Mouse (Mus musculus) spleen, adult 2 months (tissue): ENCODE measurements around the gene Parp8.

Experiments
- CTCF ChIP-seq: fragments of 200-500 bp; IDR thresholded peaks from 2 replicates; pipeline ENCODE4 v1.5.1; 2011; ENCODE audit warnings: mild to moderate bottlenecking, inconsistent platforms; ENCODE audit not compliant: insufficient read depth, insufficient read length, insufficient replicate concordance; ENCODE audit errors: extremely low read depth
- POLR2A ChIP-seq: fragments of 200-500 bp; IDR thresholded peaks from 2 replicates; pipeline ENCODE4 v1.6.1; 2011; ENCODE audit warnings: low read depth, low read length, inconsistent platforms

DNA sequence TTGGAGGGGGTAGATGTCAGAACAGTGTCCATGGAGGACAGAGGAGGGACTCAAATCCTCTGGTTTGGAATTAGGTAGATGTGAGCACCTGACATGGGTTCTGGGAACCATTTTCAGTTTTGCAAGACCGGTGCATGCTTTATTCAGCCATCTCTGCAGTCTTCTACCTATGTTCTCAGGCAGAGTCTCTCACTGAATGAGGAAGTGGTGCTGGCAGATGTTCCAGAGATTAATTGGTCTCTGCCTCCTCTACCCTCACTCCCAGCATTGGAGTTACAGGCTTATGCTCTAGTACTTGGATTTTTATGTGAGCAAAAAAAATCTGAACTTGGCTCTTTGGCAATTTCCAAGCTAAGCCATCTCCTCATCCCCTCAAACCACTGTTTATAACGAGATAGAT is 17.8 kb downstream of the Parp8 start:
- no peak for TF ChIP-seq POLR2A
- TF ChIP-seq CTCF, result no peak
